Mouse (Mus musculus): Measurements from ENCODE around the gene Gm21860. TPM values are rescaled to one million over a fixed set of nuclear protein-coding genes. Genes with fewer than 3 reads are reported as not detected.
"Not testable (repeated sequence)": the region's sequence is repeated elsewhere in the genome, so short reads cannot be mapped to it uniquely, and the experiment has no call there.

Gm21860 gene
- polyA plus RNA-seq, 1 experiment from 2014 or later = not detected

- not testable (repeated sequence) for H3K4me3 ChIP-seq (ENCODE audit: low read depth, low read length); H3K27ac ChIP-seq (ENCODE audit: low read depth, low read length); H3K4me1 ChIP-seq (ENCODE audit: control insufficient read depth, insufficient read depth, low read length); H3K27me3 ChIP-seq (ENCODE audit: control insufficient read depth, insufficient read depth, low read length); H3K9ac ChIP-seq (ENCODE audit: low read depth, low read length); H3K4me2 ChIP-seq; ATAC-seq (replicated peaks; ENCODE audit: insufficient number of reproducible peaks, low FRiP score, low TSS enrichment); H3K36me3 ChIP-seq (ENCODE audit: control insufficient read depth, insufficient read depth, low read length)
- peaks cover 21% of the 10 kb centered on the region for H3K9me3 ChIP-seq (replicated peaks; ENCODE audit: control insufficient read depth, low read length)
- 56% methylated on average over 8 of the region's 8 CpGs for WGBS (ENCODE audit: insufficient replicate concordance)
These were observed 20.3 kb downstream of the Gm21860 start for GRCm38 (mm10) chrY:90734334-90734696.

- not testable (repeated sequence) for ATAC-seq (replicated peaks; ENCODE audit: insufficient number of reproducible peaks, low FRiP score, low TSS enrichment); H3K4me2 ChIP-seq; H3K9ac ChIP-seq (ENCODE audit: low read depth, low read length); H3K27me3 ChIP-seq (ENCODE audit: control insufficient read depth, insufficient read depth, low read length); H3K4me1 ChIP-seq (ENCODE audit: control insufficient read depth, insufficient read depth, low read length); H3K4me3 ChIP-seq (ENCODE audit: low read depth, low read length); H3K36me3 ChIP-seq (ENCODE audit: control insufficient read depth, insufficient read depth, low read length); H3K27ac ChIP-seq (ENCODE audit: low read depth, low read length)
- 89% methylated on average over 6 of the region's 9 CpGs for WGBS (ENCODE audit: insufficient replicate concordance)
- peaks cover 15% of the 10 kb centered on the region for H3K9me3 ChIP-seq (replicated peaks; ENCODE audit: control insufficient read depth, low read length)
These were observed 20.8 kb downstream of the Gm21860 start for GRCm38 (mm10) chrY:90733656-90734333.

DNA sequence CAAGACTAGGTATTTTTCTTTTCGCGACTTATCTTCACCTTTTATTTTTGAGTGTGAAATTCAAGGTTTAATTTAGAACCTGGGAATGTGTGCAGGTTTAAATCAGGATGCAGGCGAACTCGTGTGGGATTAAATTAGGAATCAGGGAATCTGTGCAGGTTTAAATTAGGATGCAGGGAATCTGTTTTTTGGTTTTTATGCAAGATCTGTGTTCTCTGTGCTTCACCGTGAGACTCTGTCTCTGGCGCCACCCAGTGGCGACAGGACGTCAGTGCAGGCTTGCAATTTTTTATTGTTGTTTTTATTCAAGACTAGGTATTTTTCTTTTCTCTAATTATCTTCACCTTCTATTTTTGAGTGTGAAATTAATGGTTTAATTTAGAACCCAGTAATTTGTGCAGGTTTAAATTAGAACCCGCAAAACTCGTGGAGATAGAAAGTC is 22.5 kb downstream of the Gm21860 start:
- not testable (repeated sequence) for H3K4me1 ChIP-seq (ENCODE audit: control insufficient read depth, insufficient read depth, low read length); H3K27ac ChIP-seq (ENCODE audit: low read depth, low read length); H3K4me2 ChIP-seq; H3K9ac ChIP-seq (ENCODE audit: low read depth, low read length); H3K27me3 ChIP-seq (ENCODE audit: control insufficient read depth, insufficient read depth, low read length); H3K36me3 ChIP-seq (ENCODE audit: control insufficient read depth, insufficient read depth, low read length); H3K4me3 ChIP-seq (ENCODE audit: low read depth, low read length)
- ATAC-seq (replicated peaks; ENCODE audit: insufficient number of reproducible peaks, low FRiP score, low TSS enrichment) = peak; percentile 61; the same call in 1 of the 2 replicates
- 53% methylated on average over 10 of the region's 10 CpGs for WGBS (ENCODE audit: insufficient replicate concordance)
- peaks cover 12% of the 10 kb centered on the region for H3K9me3 ChIP-seq (replicated peaks; ENCODE audit: control insufficient read depth, low read length)

GRCm38 (mm10) chrY:90731593-90731955 is 23.0 kb downstream of the Gm21860 start:
- not testable (repeated sequence) for H3K36me3 ChIP-seq (ENCODE audit: control insufficient read depth, insufficient read depth, low read length); H3K27ac ChIP-seq (ENCODE audit: low read depth, low read length); H3K9ac ChIP-seq (ENCODE audit: low read depth, low read length); ATAC-seq (replicated peaks; ENCODE audit: insufficient number of reproducible peaks, low FRiP score, low TSS enrichment); H3K4me3 ChIP-seq (ENCODE audit: low read depth, low read length); H3K27me3 ChIP-seq (ENCODE audit: control insufficient read depth, insufficient read depth, low read length); H3K4me2 ChIP-seq; H3K4me1 ChIP-seq (ENCODE audit: control insufficient read depth, insufficient read depth, low read length)
- H3K9me3 ChIP-seq (replicated peaks; ENCODE audit: control insufficient read depth, low read length) = peaks cover 12% of the 10 kb centered on the region
- 58% methylated on average over 1 of the region's 1 CpGs for WGBS (ENCODE audit: insufficient replicate concordance)

GRCm38 (mm10) chrY:90730908-90731592 is 23.6 kb downstream of the Gm21860 start:
- H3K27me3 ChIP-seq (ENCODE audit: control insufficient read depth, insufficient read depth, low read length); H3K27ac ChIP-seq (ENCODE audit: low read depth, low read length); H3K4me1 ChIP-seq (ENCODE audit: control insufficient read depth, insufficient read depth, low read length); H3K4me3 ChIP-seq (ENCODE audit: low read depth, low read length); H3K36me3 ChIP-seq (ENCODE audit: control insufficient read depth, insufficient read depth, low read length); H3K4me2 ChIP-seq; H3K9ac ChIP-seq (ENCODE audit: low read depth, low read length): not testable (repeated sequence)
- ATAC-seq (replicated peaks; ENCODE audit: insufficient number of reproducible peaks, low FRiP score, low TSS enrichment) = peak; percentile 95
- 67% methylated on average over 20 of the region's 20 CpGs for WGBS (ENCODE audit: insufficient replicate concordance)
- peaks cover 12% of the 10 kb centered on the region for H3K9me3 ChIP-seq (replicated peaks; ENCODE audit: control insufficient read depth, low read length)

- H3K4me3 ChIP-seq (ENCODE audit: low read depth, low read length); H3K4me1 ChIP-seq (ENCODE audit: control insufficient read depth, insufficient read depth, low read length); H3K27ac ChIP-seq (ENCODE audit: low read depth, low read length); H3K4me2 ChIP-seq; H3K36me3 ChIP-seq (ENCODE audit: control insufficient read depth, insufficient read depth, low read length); H3K27me3 ChIP-seq (ENCODE audit: control insufficient read depth, insufficient read depth, low read length); ATAC-seq (replicated peaks; ENCODE audit: insufficient number of reproducible peaks, low FRiP score, low TSS enrichment); H3K9ac ChIP-seq (ENCODE audit: low read depth, low read length); H3K9me3 ChIP-seq (replicated peaks; ENCODE audit: control insufficient read depth, low read length): not testable (repeated sequence)
- WGBS (ENCODE audit: insufficient replicate concordance) = 64% methylated on average over 11 of the region's 12 CpGs
These were observed 24.8 kb downstream of the Gm21860 start for GRCm38 (mm10) chrY:90729816-90730303.

GRCm38 (mm10) chrY:90728905-90729256 is 25.7 kb downstream of the Gm21860 start:
- H3K27ac ChIP-seq (ENCODE audit: low read depth, low read length); H3K4me2 ChIP-seq; H3K9ac ChIP-seq (ENCODE audit: low read depth, low read length); H3K4me1 ChIP-seq (ENCODE audit: control insufficient read depth, insufficient read depth, low read length); H3K27me3 ChIP-seq (ENCODE audit: control insufficient read depth, insufficient read depth, low read length); H3K9me3 ChIP-seq (replicated peaks; ENCODE audit: control insufficient read depth, low read length); H3K4me3 ChIP-seq (ENCODE audit: low read depth, low read length); H3K36me3 ChIP-seq (ENCODE audit: control insufficient read depth, insufficient read depth, low read length): not testable (repeated sequence)
- WGBS (ENCODE audit: insufficient replicate concordance) = 82% methylated on average over 13 of the region's 17 CpGs
- 0 out of 2 replicates have a peak, but pooled peaks have one; percentile 62 for ATAC-seq (replicated peaks; ENCODE audit: insufficient number of reproducible peaks, low FRiP score, low TSS enrichment)

- 0 out of 2 replicates have a peak, but pooled peaks have one; percentile 23 for ATAC-seq (replicated peaks; ENCODE audit: insufficient number of reproducible peaks, low FRiP score, low TSS enrichment)
- not testable (repeated sequence) for H3K9me3 ChIP-seq (replicated peaks; ENCODE audit: control insufficient read depth, low read length); H3K27me3 ChIP-seq (ENCODE audit: control insufficient read depth, insufficient read depth, low read length); H3K36me3 ChIP-seq (ENCODE audit: control insufficient read depth, insufficient read depth, low read length); H3K9ac ChIP-seq (ENCODE audit: low read depth, low read length); H3K4me1 ChIP-seq (ENCODE audit: control insufficient read depth, insufficient read depth, low read length); H3K4me2 ChIP-seq; H3K27ac ChIP-seq (ENCODE audit: low read depth, low read length); H3K4me3 ChIP-seq (ENCODE audit: low read depth, low read length)
- WGBS (ENCODE audit: insufficient replicate concordance) = 77% methylated on average over 13 of the region's 13 CpGs
These were observed 26.2 kb downstream of the Gm21860 start for GRCm38 (mm10) chrY:90728251-90728904.
